Mouse (Mus musculus) erythroblast, embryonic 14.5 days (primary cell): Measurements from ENCODE around the gene Glp2r. TPM values are rescaled to one million over a fixed set of nuclear protein-coding genes. Genes with fewer than 3 reads are reported as not detected.

Experiments used
- H3K27me3 ChIP-seq: 2 replicates; pipeline ENCODE4 v1.6.1; 2012; ENCODE audit warnings: inconsistent platforms; ENCODE audit not compliant: control insufficient read depth
- H3K36me3 ChIP-seq: 2 replicates; pipeline ENCODE4 v1.6.1; 2012; ENCODE audit warnings: mild to moderate bottlenecking, inconsistent platforms; ENCODE audit not compliant: control insufficient read depth
- H3K4me1 ChIP-seq: 2 replicates; pipeline ENCODE4 v1.6.1; 2012; ENCODE audit warnings: inconsistent platforms; ENCODE audit not compliant: control insufficient read depth
- H3K4me3 ChIP-seq: replicated peaks from 2 replicates; pipeline ENCODE3; 2012; ENCODE audit warnings: moderate library complexity, mild to moderate bottlenecking, inconsistent platforms
- H3K9me3 ChIP-seq: 2 replicates; pipeline ENCODE4 v1.6.1; 2012; ENCODE audit warnings: low read length, inconsistent platforms, mixed read lengths; ENCODE audit not compliant: control insufficient read depth
- GATA1 ChIP-seq: IDR thresholded peaks from 2 replicates; pipeline ENCODE4 v1.6.1; 2012; ENCODE audit warnings: low read length, inconsistent platforms, mixed read lengths
- TAL1 ChIP-seq: IDR thresholded peaks from 3 replicates; pipeline ENCODE4 v1.6.1; 2012; ENCODE audit warnings: low read length, inconsistent platforms, mixed read lengths
- polyA plus RNA-seq: library from polyadenylated mRNA; stranded (reverse); fragments of >175 nt; gene quantifications from 2 replicates; pipeline ENCODE4 v1.2.3, GENCODE M21; 2012

Gene Glp2r
- polyA plus RNA-seq, 1 experiment, result not detected

DNA sequence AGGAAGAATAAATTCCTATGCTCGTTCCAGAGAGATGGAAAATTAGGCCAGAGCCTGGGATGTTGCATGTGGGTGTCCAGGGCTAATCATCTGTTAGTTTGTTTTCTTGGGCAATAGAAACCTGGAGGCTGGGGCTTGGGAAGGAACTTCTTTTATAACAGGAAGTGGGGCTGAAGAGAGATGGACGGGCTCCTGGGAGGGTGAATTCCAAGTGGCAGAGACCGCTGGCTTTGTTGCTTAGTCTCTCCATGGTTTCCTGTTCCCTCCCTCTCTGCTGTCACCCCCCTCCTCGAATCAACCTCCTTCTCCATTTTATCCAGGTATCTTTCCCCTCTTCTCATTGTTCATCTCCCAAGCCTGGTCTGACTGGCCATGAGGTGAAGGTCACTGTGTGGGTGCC lies 134.8 kb downstream of the Glp2r start:
- TF ChIP-seq TAL1 (no peak), GATA1 (no peak)
- H3K9me3 ChIP-seq, result no peaks in the 10 kb centered on the region

GRCm38 (mm10) chr11:67633620-67634229 lies 137.2 kb downstream of the Glp2r start:
- Histone ChIP-seq H3K4me1 (no peaks in the 10 kb centered on the region), H3K4me3 (no peak overlapping the region), H3K27me3 (no peaks in the 10 kb centered on the region), H3K9me3 (no peaks in the 10 kb centered on the region), H3K36me3 (no peaks in the 10 kb centered on the region)
- no peak for TF ChIP-seq GATA1
- TF ChIP-seq TAL1, result no peak

More for the DNA sequence above, 134.8 kb downstream of the Glp2r start:
- Histone ChIP-seq H3K36me3 (no peaks in the 10 kb centered on the region), H3K4me1 (no peaks in the 10 kb centered on the region), H3K4me3 (no peak overlapping the region), H3K27me3 (no peaks in the 10 kb centered on the region)

DNA sequence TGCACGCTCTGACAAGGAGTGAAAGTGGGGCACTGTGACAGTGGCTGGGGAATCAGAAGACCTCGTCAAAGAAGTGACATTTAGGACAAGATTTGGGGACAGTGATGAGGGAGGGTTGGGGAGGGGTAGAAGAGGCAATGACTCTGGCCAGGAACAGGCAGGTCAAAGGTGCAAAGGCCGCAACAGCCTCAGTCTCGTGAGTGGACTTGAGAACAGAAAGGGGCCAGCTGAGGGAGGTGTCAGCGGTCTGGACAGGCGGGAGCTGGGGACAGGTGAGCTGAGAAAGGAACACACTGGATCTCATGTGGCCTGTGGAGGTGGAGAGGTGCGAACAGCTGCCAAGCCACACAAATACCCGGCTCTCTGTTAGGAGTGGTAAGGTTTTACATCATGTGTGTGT lies 138.0 kb downstream of the Glp2r start:
- Histone ChIP-seq H3K36me3 (no peaks in the 10 kb centered on the region), H3K4me1 (no peaks in the 10 kb centered on the region), H3K9me3 (no peaks in the 10 kb centered on the region), H3K27me3 (no peaks in the 10 kb centered on the region), H3K4me3 (no peak overlapping the region)
- no peak for TF ChIP-seq GATA1
- TF ChIP-seq TAL1, result no peak

DNA sequence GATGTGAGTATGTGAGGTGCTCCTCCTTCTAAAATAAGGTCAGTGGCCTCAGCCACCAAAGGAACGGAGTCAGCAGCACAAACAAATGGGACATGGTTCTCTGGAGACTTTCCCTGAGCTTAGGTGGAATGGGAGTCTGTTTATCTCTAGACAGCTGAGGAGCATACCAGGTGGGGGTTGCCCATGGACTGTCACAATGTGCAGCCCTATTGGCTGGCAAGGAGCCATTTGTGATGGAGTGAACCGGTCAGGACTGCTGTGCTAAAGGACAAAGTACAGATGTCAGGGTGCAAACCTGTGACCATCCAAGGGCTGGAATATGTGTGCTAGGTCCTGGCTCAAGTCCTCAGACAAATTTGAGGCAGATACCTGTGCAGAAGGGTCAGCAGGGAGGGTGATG lies 142.4 kb downstream of the Glp2r start:
- Histone ChIP-seq H3K36me3 (no peaks in the 10 kb centered on the region), H3K27me3 (no peaks in the 10 kb centered on the region)
- TF ChIP-seq GATA1 (no peak), TAL1 (no peak)

DNA sequence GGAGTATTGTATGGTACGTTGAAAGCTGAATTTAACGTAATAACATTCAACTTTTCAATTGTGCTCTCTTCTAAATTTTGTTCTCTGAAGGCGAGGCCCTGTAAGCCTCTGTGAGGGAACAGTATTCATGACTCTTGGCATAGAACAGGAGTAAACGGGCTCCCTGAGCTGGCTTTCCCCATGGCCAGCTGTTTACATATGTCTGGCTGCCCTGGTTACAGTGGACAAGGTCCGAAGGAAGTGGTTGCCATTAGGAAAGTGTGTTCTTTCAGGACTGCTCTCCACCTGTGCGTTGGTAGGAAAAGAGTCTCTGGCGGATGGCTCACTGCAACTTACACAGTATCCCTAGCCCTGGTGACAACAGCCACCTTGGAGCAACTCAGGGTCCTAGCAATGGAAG lies 143.8 kb downstream of the Glp2r start:
- Histone ChIP-seq H3K4me3 (no peak overlapping the region), H3K9me3 (no peaks in the 10 kb centered on the region), H3K4me1 (no peaks in the 10 kb centered on the region), H3K36me3 (no peaks in the 10 kb centered on the region), H3K27me3 (no peaks in the 10 kb centered on the region)
- no peak for TF ChIP-seq TAL1
- TF ChIP-seq GATA1, result no peak

More for the DNA sequence above, 142.4 kb downstream of the Glp2r start:
- no peak overlapping the region for H3K4me3 ChIP-seq
- no peaks in the 10 kb centered on the region for H3K4me1 ChIP-seq
- H3K9me3 ChIP-seq, result no peaks in the 10 kb centered on the region

- no peak for TF ChIP-seq TAL1
- TF ChIP-seq GATA1, result no peak
- H3K36me3 ChIP-seq, result no peaks in the 10 kb centered on the region
- H3K4me1 ChIP-seq, result no peaks in the 10 kb centered on the region
- H3K27me3 ChIP-seq, result no peaks in the 10 kb centered on the region
- no peak overlapping the region for H3K4me3 ChIP-seq
- H3K9me3 ChIP-seq, result no peaks in the 10 kb centered on the region
Measured at GRCm38 (mm10) chr11:67622340-67622739, 148.6 kb downstream of the Glp2r start.

GRCm38 (mm10) chr11:67616557-67617239 lies 154.3 kb downstream of the Glp2r start:
- Histone ChIP-seq H3K4me3 (no peak overlapping the region), H3K36me3 (no peaks in the 10 kb centered on the region), H3K4me1 (no peaks in the 10 kb centered on the region), H3K27me3 (no peaks in the 10 kb centered on the region), H3K9me3 (no peaks in the 10 kb centered on the region)
- TF ChIP-seq TAL1, result no peak
- TF ChIP-seq GATA1, result no peak

GRCm38 (mm10) chr11:67612158-67612839 lies 158.7 kb downstream of the Glp2r start:
- no peaks in the 10 kb centered on the region for H3K4me1 ChIP-seq

More at GRCm38 (mm10) chr11:67612158-67612839, 158.7 kb downstream of the Glp2r start:
- TF ChIP-seq GATA1 (no peak), TAL1 (no peak)
- H3K27me3 ChIP-seq, result no peaks in the 10 kb centered on the region
- H3K4me3 ChIP-seq, result no peak overlapping the region
- no peaks in the 10 kb centered on the region for H3K36me3 ChIP-seq
- no peaks in the 10 kb centered on the region for H3K9me3 ChIP-seq

Other genes starting within 250 kb of the Glp2r start
- gene Rcvrn, start 75.8 kb downstream of the Glp2r start, polyA plus RNA-seq, result not detected in 2 replicates
- gene Gsg1l2, start 3.5 kb upstream of the Glp2r start, polyA plus RNA-seq, result not detected in 2 replicates
- gene Dhrs7c, start 27.0 kb upstream of the Glp2r start, polyA plus RNA-seq, result not detected in 2 replicates
- not detected in 2 replicates for gene Usp43, start 151.0 kb upstream of the Glp2r start, polyA plus RNA-seq
- not detected in 2 replicates for gene Cfap52, start 194.5 kb upstream of the Glp2r start, polyA plus RNA-seq
- 0.08 and 0.17 TPM in 2 replicates for gene Stx8, start 195.0 kb upstream of the Glp2r start, polyA plus RNA-seq